Mouse (Mus musculus) retina, postnatal 1 day (tissue): ENCODE measurements at regions not wholly inside any gene's neighbourhood (a gene's known extent, or its start where the extent isn't known, plus 50 kb on each side); places are given as distances from the start of the nearest gene placed in this dataset.
"Not testable (repeated sequence)": the region's sequence is repeated elsewhere in the genome, so short reads cannot be mapped to it uniquely, and the experiment has no call there.

Source experiments
- DNase-seq: peaks from one replicate; pipeline ENCODE4 v3.0.0-alpha.2; 2012

GRCm38 (mm10) chr16:63104383-63104782 lies 250.3 kb downstream of the Pros1 start:
- DNase-seq = no peak

GRCm38 (mm10) chr16:63104938-63105714 lies 251.0 kb downstream of the Pros1 start:
- DNase-seq = no peak

- no peak for DNase-seq
Observed at GRCm38 (mm10) chr16:63116456-63116855, 262.3 kb downstream of the Pros1 start.

GRCm38 (mm10) chr16:63118721-63119120 lies 264.6 kb downstream of the Pros1 start:
- DNase-seq = no peak

GRCm38 (mm10) chr16:63143851-63144250 lies 289.7 kb downstream of the Pros1 start:
- DNase-seq = no peak

- no peak for DNase-seq
Observed at GRCm38 (mm10) chr16:63155300-63155821, 301.3 kb downstream of the Pros1 start.

- no peak for DNase-seq
Observed at GRCm38 (mm10) chr16:63170101-63170500, 316.0 kb downstream of the Pros1 start.

- no peak for DNase-seq
Observed at GRCm38 (mm10) chr16:63179228-63179627, 325.1 kb downstream of the Pros1 start.

GRCm38 (mm10) chr16:63191181-63191580 lies 337.1 kb downstream of the Pros1 start:
- DNase-seq = peak; percentile 28

- DNase-seq = no peak
Observed at GRCm38 (mm10) chr16:63191623-63192022, 337.5 kb downstream of the Pros1 start.

- no peak for DNase-seq
Observed at GRCm38 (mm10) chr16:63194595-63194994, 340.5 kb downstream of the Pros1 start.

GRCm38 (mm10) chr16:63213471-63213870 lies 359.4 kb downstream of the Pros1 start:
- not testable (repeated sequence) for DNase-seq

- DNase-seq = peak; percentile 41
Observed at GRCm38 (mm10) chr16:63220228-63220879, 366.2 kb downstream of the Pros1 start.

GRCm38 (mm10) chr16:63224608-63225007 lies 370.5 kb downstream of the Pros1 start:
- no peak for DNase-seq

- DNase-seq = no peak
Observed at GRCm38 (mm10) chr16:63225097-63225496, 371.0 kb downstream of the Pros1 start.

GRCm38 (mm10) chr16:63229135-63229534 lies 375.0 kb downstream of the Pros1 start:
- no peak for DNase-seq

- DNase-seq = no peak
Observed at GRCm38 (mm10) chr16:63229567-63229966, 375.5 kb downstream of the Pros1 start.

GRCm38 (mm10) chr16:63270173-63270572 lies 416.1 kb downstream of the Pros1 start:
- DNase-seq = peak; percentile 3

GRCm38 (mm10) chr16:63277556-63277955 lies 423.4 kb downstream of the Pros1 start:
- DNase-seq = no peak

GRCm38 (mm10) chr16:63278259-63278697 lies 424.2 kb downstream of the Pros1 start:
- DNase-seq = no peak

GRCm38 (mm10) chr16:63287655-63288054 lies 433.5 kb downstream of the Pros1 start:
- DNase-seq = no peak

GRCm38 (mm10) chr16:63311676-63312075 lies 457.6 kb downstream of the Pros1 start:
- DNase-seq = no peak

GRCm38 (mm10) chr16:63313544-63313943 lies 459.4 kb downstream of the Pros1 start:
- no peak for DNase-seq

- DNase-seq = no peak
Observed at GRCm38 (mm10) chr16:63319602-63320001, 465.5 kb downstream of the Pros1 start.
